Mouse (Mus musculus) activated CD4-positive, CD25-positive, alpha-beta regulatory T cell, adult 4 months (primary cell): Measurements from ENCODE around the gene Slc13a5. TPM values are rescaled to one million over a fixed set of nuclear protein-coding genes. Genes with fewer than 3 reads are reported as not detected.

ENCODE experiments used
- ATAC-seq: one replicate; pipeline ENCODE4 v1.8.0; 2017
- polyA plus RNA-seq, 2 experiments: library from polyadenylated mRNA; unstranded; fragments of 100-300 nt; shearing (Covaris generic); gene quantifications; one replicate each; pipeline ENCODE4 v1.2.1; 2017

Gene Slc13a5
- polyA plus RNA-seq, 2 experiments from 2014 or later = not detected

DNA sequence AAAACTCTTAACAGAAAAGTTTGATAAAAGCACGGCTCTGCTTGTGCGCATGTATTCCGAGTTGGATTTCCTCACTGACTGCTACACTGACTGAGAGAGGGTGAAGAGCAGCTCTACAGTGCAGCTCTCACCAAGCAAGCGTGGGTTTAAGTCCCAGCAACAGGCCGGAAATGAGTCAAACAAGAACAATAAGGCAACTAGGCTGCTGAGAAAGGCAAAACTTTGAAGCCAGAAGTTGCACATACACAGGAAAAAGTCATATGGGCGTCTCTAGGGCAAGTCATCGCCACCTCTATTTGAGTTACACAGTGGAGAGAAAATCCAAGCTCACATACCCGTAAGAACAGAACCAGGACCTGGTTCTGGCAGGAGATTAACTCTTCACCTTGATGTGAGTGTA, 70.5 kb downstream of the Slc13a5 start:
- ATAC-seq = peak; percentile 78

- ATAC-seq = no peak
Observed at GRCm38 (mm10) chr11:72194259-72194658, 72.8 kb downstream of the Slc13a5 start.

Other genes starting within 250 kb of the Slc13a5 start
- gene Aipl1, start 229.7 kb downstream of the Slc13a5 start, polyA plus RNA-seq = under 1 TPM in 1 of 2 experiments, not detected in 1; 0.33 TPM
- gene Pimreg, start 225.2 kb downstream of the Slc13a5 start, polyA plus RNA-seq = 1 to 10 TPM; 9.5 to 9.7 TPM
- gene Pitpnm3, start 131.4 kb downstream of the Slc13a5 start, polyA plus RNA-seq = not detected
- not detected for gene Gm43951, start 60.4 kb downstream of the Slc13a5 start, polyA plus RNA-seq
- gene 4933427D14Rik, start 59.8 kb downstream of the Slc13a5 start, polyA plus RNA-seq = 10 to 100 TPM; 18.5 to 19.6 TPM
- gene Txndc17, start 59.7 kb downstream of the Slc13a5 start, polyA plus RNA-seq = 100 to 1,000 TPM; 118 to 131 TPM
- 10 to 100 TPM; 13.0 to 15.6 TPM for gene Med31, start 51.6 kb downstream of the Slc13a5 start, polyA plus RNA-seq
- gene Xaf1, start 34.4 kb upstream of the Slc13a5 start, polyA plus RNA-seq = 100 to 1,000 TPM in 1 of 2 experiments, 10 to 100 TPM in 1; 68.0 to 111 TPM
- gene Fbxo39, start 47.2 kb upstream of the Slc13a5 start, polyA plus RNA-seq = under 1 TPM; 0.20 to 0.28 TPM
- not detected for gene Tekt1, start 95.2 kb upstream of the Slc13a5 start, polyA plus RNA-seq
- gene Smtnl2, start 144.5 kb upstream of the Slc13a5 start, polyA plus RNA-seq = not detected
- not detected for gene Ggt6, start 168.3 kb upstream of the Slc13a5 start, polyA plus RNA-seq
- gene Mybbp1a, start 174.1 kb upstream of the Slc13a5 start, polyA plus RNA-seq = 10 to 100 TPM; 55.5 to 77.9 TPM
- gene Spns2, start 222.7 kb upstream of the Slc13a5 start, polyA plus RNA-seq = not detected